Mouse (Mus musculus): Measurements from ENCODE around the gene Epb41l3. TPM values are rescaled to one million over a fixed set of nuclear protein-coding genes. Genes with fewer than 3 reads are reported as not detected.
A peak's percentile ranks its signal among the peaks of the same experiment; 100 is the strongest.

The Epb41l3 gene
- polyA plus RNA-seq (2015; fragmentation: Nextera tagmentation; extraction: Ambion mirVana): 142 and 168 TPM in 2 replicates

- ATAC-seq: peak; percentile 85
- Histone ChIP-seq H3K4me2 (ENCODE audit: low read depth, low read length) (peak within 1 kb of the TSS; percentile 92), H3K27me3 (replicated peaks; ENCODE audit: control insufficient read depth, insufficient read depth, low read length) (peaks cover 3% of the 10 kb centered on the region; the same call in 1 of the 2 replicates), H3K27ac (ENCODE audit: low read length) (peak within 1 kb of the TSS; percentile 74), H3K4me3 (ENCODE audit: low read length) (peak within 1 kb of the TSS; percentile 71), H3K4me1 (ENCODE audit: control insufficient read depth, insufficient read depth, low read length) (peaks cover under 1% of the 10 kb centered on the region; the same call in 1 of the 2 replicates), H3K9ac (ENCODE audit: low read depth, low read length) (peak within 1 kb of the TSS; percentile 75), H3K36me3 (ENCODE audit: control insufficient read depth, insufficient read depth, low read length) (no peaks in the 10 kb centered on the region), H3K9me3 (ENCODE audit: control insufficient read depth, low read length) (no peaks in the 10 kb centered on the region)
- under 1% methylated on average over 47 of the region's 47 CpGs for WGBS
Measured at GRCm38 (mm10) chr17:69075501-69076237, at the start of gene Epb41l3. Gene Epb41l3, plus strand, starts transcription at chr17:69075683.

- no peak overlapping the region for H3K4me2 ChIP-seq (ENCODE audit: low read depth, low read length)
- no peaks in the 10 kb centered on the region for H3K4me1 ChIP-seq (ENCODE audit: control insufficient read depth, insufficient read depth, low read length)
- no peak overlapping the region for H3K27ac ChIP-seq (ENCODE audit: low read length)
- no peak for ATAC-seq
- no peak overlapping the region for H3K4me3 ChIP-seq (ENCODE audit: low read length)
- H3K36me3 ChIP-seq (ENCODE audit: control insufficient read depth, insufficient read depth, low read length): no peaks in the 10 kb centered on the region
- H3K9me3 ChIP-seq (ENCODE audit: control insufficient read depth, low read length): no peaks in the 10 kb centered on the region
- no peak overlapping the region for H3K9ac ChIP-seq (ENCODE audit: low read depth, low read length)
- 71% methylated on average over 12 of the region's 12 CpGs for WGBS
- H3K27me3 ChIP-seq (replicated peaks; ENCODE audit: control insufficient read depth, insufficient read depth, low read length): no peaks in the 10 kb centered on the region
Measured at GRCm38 (mm10) chr17:69038760-69039675, 36.5 kb upstream of the Epb41l3 start.

GRCm38 (mm10) chr17:69041516-69041915 is 34.0 kb upstream of the Epb41l3 start:
- H3K4me2 ChIP-seq (ENCODE audit: low read depth, low read length): no peak overlapping the region
- H3K27me3 ChIP-seq (replicated peaks; ENCODE audit: control insufficient read depth, insufficient read depth, low read length): no peaks in the 10 kb centered on the region
- no peaks in the 10 kb centered on the region for H3K9me3 ChIP-seq (ENCODE audit: control insufficient read depth, low read length)
- H3K27ac ChIP-seq (ENCODE audit: low read length): no peak overlapping the region
- H3K4me3 ChIP-seq (ENCODE audit: low read length): no peak overlapping the region
- H3K9ac ChIP-seq (ENCODE audit: low read depth, low read length): no peak overlapping the region
- H3K36me3 ChIP-seq (ENCODE audit: control insufficient read depth, insufficient read depth, low read length): no peaks in the 10 kb centered on the region
- H3K4me1 ChIP-seq (ENCODE audit: control insufficient read depth, insufficient read depth, low read length): no peaks in the 10 kb centered on the region
- ATAC-seq: no peak
- 34% methylated on average over 4 of the region's 4 CpGs for WGBS

GRCm38 (mm10) chr17:69048826-69049225 is 26.7 kb upstream of the Epb41l3 start:
- Histone ChIP-seq H3K27ac (ENCODE audit: low read length) (no peak overlapping the region), H3K9ac (ENCODE audit: low read depth, low read length) (no peak overlapping the region), H3K27me3 (replicated peaks; ENCODE audit: control insufficient read depth, insufficient read depth, low read length) (no peaks in the 10 kb centered on the region), H3K9me3 (ENCODE audit: control insufficient read depth, low read length) (no peaks in the 10 kb centered on the region), H3K4me2 (ENCODE audit: low read depth, low read length) (no peak overlapping the region), H3K36me3 (ENCODE audit: control insufficient read depth, insufficient read depth, low read length) (no peaks in the 10 kb centered on the region), H3K4me1 (ENCODE audit: control insufficient read depth, insufficient read depth, low read length) (no peaks in the 10 kb centered on the region), H3K4me3 (ENCODE audit: low read length) (no peak overlapping the region)
- 71% methylated on average over 3 of the region's 3 CpGs for WGBS
- no peak for ATAC-seq

- H3K9ac ChIP-seq (ENCODE audit: low read depth, low read length): no peak overlapping the region
- H3K4me3 ChIP-seq (ENCODE audit: low read length): no peak overlapping the region
- ATAC-seq: no peak
- H3K4me2 ChIP-seq (ENCODE audit: low read depth, low read length): no peak overlapping the region
- 55% methylated on average over 4 of the region's 4 CpGs for WGBS
- no peak overlapping the region for H3K27ac ChIP-seq (ENCODE audit: low read length)
- no peaks in the 10 kb centered on the region for H3K36me3 ChIP-seq (ENCODE audit: control insufficient read depth, insufficient read depth, low read length)
- H3K27me3 ChIP-seq (replicated peaks; ENCODE audit: control insufficient read depth, insufficient read depth, low read length): no peaks in the 10 kb centered on the region
- H3K9me3 ChIP-seq (ENCODE audit: control insufficient read depth, low read length): no peaks in the 10 kb centered on the region
- no peaks in the 10 kb centered on the region for H3K4me1 ChIP-seq (ENCODE audit: control insufficient read depth, insufficient read depth, low read length)
Measured at GRCm38 (mm10) chr17:69054029-69054428, 21.5 kb upstream of the Epb41l3 start.

- Histone ChIP-seq H3K4me1 (ENCODE audit: control insufficient read depth, insufficient read depth, low read length) (peaks cover 8% of the 10 kb centered on the region; the same call in 1 of the 2 replicates), H3K27me3 (replicated peaks; ENCODE audit: control insufficient read depth, insufficient read depth, low read length) (no peaks in the 10 kb centered on the region), H3K4me3 (ENCODE audit: low read length) (no peak overlapping the region), H3K4me2 (ENCODE audit: low read depth, low read length) (no peak overlapping the region), H3K9me3 (ENCODE audit: control insufficient read depth, low read length) (no peaks in the 10 kb centered on the region), H3K36me3 (ENCODE audit: control insufficient read depth, insufficient read depth, low read length) (no peaks in the 10 kb centered on the region), H3K27ac (ENCODE audit: low read length) (no peak overlapping the region), H3K9ac (ENCODE audit: low read depth, low read length) (no peak overlapping the region)
- ATAC-seq: no peak
- WGBS: 85% methylated on average over 7 of the region's 7 CpGs
Measured at GRCm38 (mm10) chr17:69059760-69060159, 15.7 kb upstream of the Epb41l3 start.

GRCm38 (mm10) chr17:69060388-69060787 is 15.1 kb upstream of the Epb41l3 start:
- no peak overlapping the region for H3K27ac ChIP-seq (ENCODE audit: low read length)
- no peaks in the 10 kb centered on the region for H3K27me3 ChIP-seq (replicated peaks; ENCODE audit: control insufficient read depth, insufficient read depth, low read length)
- H3K9ac ChIP-seq (ENCODE audit: low read depth, low read length): no peak overlapping the region
- H3K36me3 ChIP-seq (ENCODE audit: control insufficient read depth, insufficient read depth, low read length): no peaks in the 10 kb centered on the region
- no peaks in the 10 kb centered on the region for H3K9me3 ChIP-seq (ENCODE audit: control insufficient read depth, low read length)
- ATAC-seq: no peak
- no peak overlapping the region for H3K4me3 ChIP-seq (ENCODE audit: low read length)
- no peak overlapping the region for H3K4me2 ChIP-seq (ENCODE audit: low read depth, low read length)
- WGBS: 79% methylated on average over 7 of the region's 7 CpGs
- peaks cover 8% of the 10 kb centered on the region; the same call in 1 of the 2 replicates for H3K4me1 ChIP-seq (ENCODE audit: control insufficient read depth, insufficient read depth, low read length)

GRCm38 (mm10) chr17:69061883-69062745 is 13.4 kb upstream of the Epb41l3 start:
- peak; percentile 99 for ATAC-seq
- Histone ChIP-seq H3K9me3 (ENCODE audit: control insufficient read depth, low read length) (no peaks in the 10 kb centered on the region), H3K4me3 (ENCODE audit: low read length) (no peak overlapping the region), H3K4me1 (ENCODE audit: control insufficient read depth, insufficient read depth, low read length) (peaks cover 8% of the 10 kb centered on the region; the same call in 1 of the 2 replicates), H3K27me3 (replicated peaks; ENCODE audit: control insufficient read depth, insufficient read depth, low read length) (no peaks in the 10 kb centered on the region), H3K4me2 (ENCODE audit: low read depth, low read length) (peak overlapping the region; percentile 12), H3K27ac (ENCODE audit: low read length) (peak overlapping the region; percentile 86), H3K9ac (ENCODE audit: low read depth, low read length) (no peak overlapping the region), H3K36me3 (ENCODE audit: control insufficient read depth, insufficient read depth, low read length) (no peaks in the 10 kb centered on the region)
- WGBS: 42% methylated on average over 9 of the region's 9 CpGs
